Mouse (Mus musculus): ENCODE measurements around the gene Plaur. TPM values are rescaled to one million over a fixed set of nuclear protein-coding genes. Genes with fewer than 3 reads are reported as not detected.

The Plaur gene
- total and polyA plus RNA-seq, 2 experiments from 2014 or later, result 1.2 to 1.3 TPM

GRCm38 (mm10) chr7:24499856-24500577 is 37.7 kb downstream of the Plaur start:
- Histone ChIP-seq H3K9ac (no peak overlapping the region; the same call in 1 of the 2 replicates), H3K9me3 (ENCODE audit: low read length) (no peaks in the 10 kb centered on the region), H3K27ac (ENCODE audit: low read depth, low read length) (no peak overlapping the region), H3K4me2 (ENCODE audit: low read depth) (no peak overlapping the region; the same call in 1 of the 2 replicates), H3K4me1 (ENCODE audit: insufficient read depth) (no peaks in the 10 kb centered on the region), H3K36me3 (ENCODE audit: insufficient read depth) (peaks cover 43% of the 10 kb centered on the region), H3K27me3 (ENCODE audit: insufficient read depth, low read length) (no peaks in the 10 kb centered on the region), H3K4me3 (ENCODE audit: low read depth, low read length) (no peak overlapping the region)
- ATAC-seq (no peak), DNase-seq (no peak)
- TF ChIP-seq CTCF (IDR thresholded peaks at IDR 0.05; ENCODE audit: low read depth), result no peak
- WGBS, result 26% methylated on average over 43 of the region's 43 CpGs

GRCm38 (mm10) chr7:24500929-24501328 is 38.6 kb downstream of the Plaur start:
- TF ChIP-seq CTCF (IDR thresholded peaks at IDR 0.05; ENCODE audit: low read depth), result peak; percentile 59
- 41% methylated on average over 7 of the region's 7 CpGs for WGBS
- Histone ChIP-seq H3K27me3 (ENCODE audit: insufficient read depth, low read length) (no peaks in the 10 kb centered on the region), H3K27ac (ENCODE audit: low read depth, low read length) (no peak overlapping the region), H3K36me3 (ENCODE audit: insufficient read depth) (peaks cover 43% of the 10 kb centered on the region), H3K9me3 (ENCODE audit: low read length) (no peaks in the 10 kb centered on the region), H3K9ac (no peak overlapping the region), H3K4me1 (ENCODE audit: insufficient read depth) (peaks cover 7% of the 10 kb centered on the region; the same call in 1 of the 2 replicates), H3K4me2 (ENCODE audit: low read depth) (no peak overlapping the region), H3K4me3 (ENCODE audit: low read depth, low read length) (no peak overlapping the region)
- DNase-seq, result peak; percentile 61
- no peak for ATAC-seq

DNA sequence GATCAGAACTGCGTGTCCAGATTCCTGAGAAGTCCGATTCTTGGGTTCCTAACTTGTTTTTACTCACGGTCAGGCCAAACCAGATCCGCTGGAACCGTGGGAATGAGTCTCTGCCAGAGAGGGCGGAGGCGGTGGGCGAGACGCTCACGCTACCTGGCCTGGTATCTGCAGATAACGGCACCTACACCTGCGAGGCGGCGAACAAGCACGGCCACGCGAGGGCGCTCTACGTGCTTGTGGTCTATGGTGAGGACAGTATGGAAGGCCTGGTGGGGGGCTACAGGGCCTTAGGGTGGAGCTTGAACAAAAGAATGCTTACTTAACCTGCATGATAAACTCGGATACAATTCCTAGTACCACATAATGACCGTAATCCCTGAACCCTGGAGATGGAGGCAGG is 39.2 kb downstream of the Plaur start:
- peak; percentile 44 for TF ChIP-seq CTCF (IDR thresholded peaks at IDR 0.05; ENCODE audit: low read depth)
- peaks cover 43% of the 10 kb centered on the region for H3K36me3 ChIP-seq (ENCODE audit: insufficient read depth)
- H3K4me3 ChIP-seq (ENCODE audit: low read depth, low read length), result no peak overlapping the region
- WGBS, result 59% methylated on average over 21 of the region's 21 CpGs
- no peak for DNase-seq
- no peak overlapping the region for H3K9ac ChIP-seq
- H3K4me2 ChIP-seq (ENCODE audit: low read depth), result no peak overlapping the region
- peaks cover 7% of the 10 kb centered on the region; the same call in 1 of the 2 replicates for H3K4me1 ChIP-seq (ENCODE audit: insufficient read depth)
- no peak overlapping the region for H3K27ac ChIP-seq (ENCODE audit: low read depth, low read length)
- ATAC-seq, result no peak
- no peaks in the 10 kb centered on the region for H3K27me3 ChIP-seq (ENCODE audit: insufficient read depth, low read length)
- no peaks in the 10 kb centered on the region for H3K9me3 ChIP-seq (ENCODE audit: low read length)

DNA sequence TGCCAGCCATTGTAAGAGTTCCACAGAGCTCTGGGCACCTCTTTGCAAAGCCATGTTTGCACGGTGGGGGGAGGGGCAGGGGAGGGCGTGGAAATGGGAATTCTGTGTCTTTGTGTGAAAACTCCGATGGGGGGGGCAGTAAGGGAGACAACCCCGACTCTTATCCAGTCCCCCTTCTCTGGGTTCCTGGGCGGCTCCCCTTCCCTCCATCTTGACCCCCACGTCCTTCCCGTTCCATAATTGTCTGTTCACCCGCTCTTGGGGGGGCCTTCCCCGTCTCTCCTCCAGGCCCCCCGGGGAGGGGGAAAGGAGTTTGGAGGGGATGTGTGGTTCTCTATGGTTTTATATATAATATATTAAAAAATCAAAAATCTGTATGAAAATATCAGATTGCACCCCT is 41.7 kb downstream of the Plaur start:
- Histone ChIP-seq H3K4me1 (ENCODE audit: insufficient read depth) (peaks cover 15% of the 10 kb centered on the region), H3K36me3 (ENCODE audit: insufficient read depth) (peaks cover 43% of the 10 kb centered on the region), H3K27me3 (ENCODE audit: insufficient read depth, low read length) (no peaks in the 10 kb centered on the region), H3K9me3 (ENCODE audit: low read length) (no peaks in the 10 kb centered on the region), H3K9ac (no peak overlapping the region), H3K4me2 (ENCODE audit: low read depth) (no peak overlapping the region), H3K27ac (ENCODE audit: low read depth, low read length) (no peak overlapping the region), H3K4me3 (ENCODE audit: low read depth, low read length) (no peak overlapping the region)
- 23% methylated on average over 10 of the region's 10 CpGs for WGBS
- DNase-seq, result no peak
- ATAC-seq, result no peak
- no peak for TF ChIP-seq CTCF (IDR thresholded peaks at IDR 0.05; ENCODE audit: low read depth)

- DNase-seq (no peak), ATAC-seq (no peak)
- Histone ChIP-seq H3K36me3 (ENCODE audit: insufficient read depth) (peaks cover 37% of the 10 kb centered on the region), H3K9ac (no peak overlapping the region), H3K27ac (ENCODE audit: low read depth, low read length) (peak overlapping the region; percentile 100; the same call in 1 of the 2 replicates), H3K4me1 (ENCODE audit: insufficient read depth) (peaks cover 15% of the 10 kb centered on the region), H3K9me3 (ENCODE audit: low read length) (no peaks in the 10 kb centered on the region), H3K4me2 (ENCODE audit: low read depth) (no peak overlapping the region), H3K4me3 (ENCODE audit: low read depth, low read length) (no peak overlapping the region), H3K27me3 (ENCODE audit: insufficient read depth, low read length) (no peaks in the 10 kb centered on the region)
- 39% methylated on average over 4 of the region's 4 CpGs for WGBS
- TF ChIP-seq CTCF (IDR thresholded peaks at IDR 0.05; ENCODE audit: low read depth), result no peak
These were observed 42.6 kb downstream of the Plaur start for GRCm38 (mm10) chr7:24504868-24505267.

GRCm38 (mm10) chr7:24505447-24506064 is 43.3 kb downstream of the Plaur start:
- peak overlapping the region; percentile 100 for H3K27ac ChIP-seq (ENCODE audit: low read depth, low read length)
- H3K36me3 ChIP-seq (ENCODE audit: insufficient read depth), result peaks cover 30% of the 10 kb centered on the region
- 7% methylated on average over 15 of the region's 15 CpGs for WGBS
- peaks cover 15% of the 10 kb centered on the region for H3K4me1 ChIP-seq (ENCODE audit: insufficient read depth)
- H3K4me2 ChIP-seq (ENCODE audit: low read depth), result peak overlapping the region; percentile 71
- 0 out of 2 replicates have a peak overlapping the region, but pooled peaks have one; percentile 67 for H3K4me3 ChIP-seq (ENCODE audit: low read depth, low read length)
- H3K9me3 ChIP-seq (ENCODE audit: low read length), result no peaks in the 10 kb centered on the region
- peak overlapping the region; percentile 94 for H3K9ac ChIP-seq
- no peaks in the 10 kb centered on the region for H3K27me3 ChIP-seq (ENCODE audit: insufficient read depth, low read length)
- ATAC-seq (no peak), DNase-seq (peak; percentile 46)
- no peak for TF ChIP-seq CTCF (IDR thresholded peaks at IDR 0.05; ENCODE audit: low read depth)

- H3K27me3 ChIP-seq (ENCODE audit: insufficient read depth, low read length), result no peaks in the 10 kb centered on the region
- 10% methylated on average over 3 of the region's 3 CpGs for WGBS
- ATAC-seq (no peak), DNase-seq (no peak)
- no peaks in the 10 kb centered on the region for H3K9me3 ChIP-seq (ENCODE audit: low read length)
- peak overlapping the region; percentile 100 for H3K27ac ChIP-seq (ENCODE audit: low read depth, low read length)
- H3K4me3 ChIP-seq (ENCODE audit: low read depth, low read length), result peak overlapping the region; percentile 67
- TF ChIP-seq CTCF (IDR thresholded peaks at IDR 0.05; ENCODE audit: low read depth), result no peak
- H3K36me3 ChIP-seq (ENCODE audit: insufficient read depth), result peaks cover 28% of the 10 kb centered on the region
- H3K4me2 ChIP-seq (ENCODE audit: low read depth), result peak overlapping the region; percentile 71
- H3K9ac ChIP-seq, result peak overlapping the region; percentile 94
- H3K4me1 ChIP-seq (ENCODE audit: insufficient read depth), result peaks cover 18% of the 10 kb centered on the region
These were observed 43.8 kb downstream of the Plaur start for GRCm38 (mm10) chr7:24506065-24506459.
